Mouse (Mus musculus) heart, embryonic 12.5 days (tissue): ENCODE measurements at regions not wholly inside any gene's neighbourhood (a gene's known extent, or its start where the extent isn't known, plus 50 kb on each side); places are given as distances from the start of the nearest gene placed in this dataset.

Experiments
- ATAC-seq: fragments of 200-750 bp; cut with Nextera tagmentation; 2 replicates; pipeline ENCODE4 v1.8.0; 2017; ENCODE audit warnings: moderate TSS enrichment, moderate library complexity; ENCODE audit not compliant: insufficient number of reproducible peaks, low FRiP score
- H3K27ac ChIP-seq: fragments of 300-500 bp; sonication (generic); 2 replicates; pipeline ENCODE4 v1.5.1; 2016; ENCODE audit warnings: mild to moderate bottlenecking, moderate library complexity; ENCODE audit not compliant: poor library complexity, severe bottlenecking
- H3K27me3 ChIP-seq: fragments of 300-500 bp; sonication (generic); replicated peaks from 2 replicates; pipeline ENCODE4 v1.6.1; 2016; ENCODE audit warnings: mild to moderate bottlenecking, moderate library complexity
- H3K36me3 ChIP-seq: fragments of 300-500 bp; sonication (generic); 2 replicates; pipeline ENCODE4 v1.6.1; 2016; ENCODE audit warnings: mild to moderate bottlenecking, moderate library complexity
- H3K4me1 ChIP-seq: fragments of 300-500 bp; sonication (generic); replicated peaks from 2 replicates; pipeline ENCODE4 v1.6.1; 2016; ENCODE audit warnings: mild to moderate bottlenecking
- H3K4me2 ChIP-seq: fragments of 300-500 bp; sonication (generic); 2 replicates; pipeline ENCODE4 v1.6.1; 2016; ENCODE audit warnings: mild to moderate bottlenecking, moderate library complexity
- H3K4me3 ChIP-seq: fragments of 300-500 bp; sonication (generic); 2 replicates; pipeline ENCODE4 v1.5.1; 2016; ENCODE audit warnings: mild to moderate bottlenecking
- H3K9ac ChIP-seq: fragments of 300-500 bp; sonication (generic); 2 replicates; pipeline ENCODE4 v1.6.1; 2016; ENCODE audit warnings: mild to moderate bottlenecking, moderate library complexity
- H3K9me3 ChIP-seq: fragments of 300-500 bp; sonication (generic); replicated peaks from 2 replicates; pipeline ENCODE4 v1.6.1; 2016; ENCODE audit warnings: mild to moderate bottlenecking, moderate library complexity
- WGBS: fragments of 180-500 bp; shearing (Covaris S2); methylation state at CpG from one replicate; pipeline ENCODE4 v1.1.7; 2016; 5-methylcytosine and 5-hydroxymethylcytosine counted together

DNA sequence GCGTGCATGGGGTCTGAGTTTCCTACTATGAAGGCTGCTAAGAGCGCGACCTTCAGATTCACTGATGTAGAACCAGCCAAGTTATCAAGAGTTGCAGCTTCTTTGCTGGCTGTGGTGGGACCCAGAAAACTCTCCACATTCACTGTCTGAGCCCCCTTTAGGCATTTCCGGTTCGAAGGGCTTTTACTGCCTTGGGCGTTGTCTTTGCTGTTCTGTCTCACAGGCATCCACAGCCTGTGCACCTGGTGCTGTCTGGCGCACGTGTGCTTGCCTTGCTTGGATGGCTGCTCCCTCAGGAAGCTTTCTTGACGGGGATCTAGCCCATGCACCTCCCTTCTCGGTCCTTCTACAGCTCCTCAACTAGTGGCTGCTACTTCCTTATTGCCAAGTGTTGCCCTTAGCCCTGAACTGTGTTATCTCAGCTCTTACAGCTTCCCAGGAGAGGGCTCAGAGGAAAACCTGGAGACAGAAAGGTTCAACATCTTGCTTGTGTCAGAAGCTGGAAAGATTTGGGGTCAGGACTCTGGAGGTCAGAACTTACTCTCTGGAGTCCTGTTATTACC lies 108.3 kb upstream of the Dyrk2 start:
- Histone ChIP-seq H3K36me3 (no peaks in the 10 kb centered on the region), H3K27ac (no peak overlapping the region), H3K4me1 (no peaks in the 10 kb centered on the region; the same call in 1 of the 2 replicates), H3K4me2 (no peak overlapping the region), H3K9ac (no peak overlapping the region), H3K9me3 (no peaks in the 10 kb centered on the region; the same call in 1 of the 2 replicates), H3K4me3 (no peak overlapping the region), H3K27me3 (0 out of 2 replicates have a peak, but pooled peaks cover 3% of the 10 kb centered on the region)
- WGBS = 65% methylated on average over 10 of the region's 10 CpGs
- ATAC-seq = no peak

DNA sequence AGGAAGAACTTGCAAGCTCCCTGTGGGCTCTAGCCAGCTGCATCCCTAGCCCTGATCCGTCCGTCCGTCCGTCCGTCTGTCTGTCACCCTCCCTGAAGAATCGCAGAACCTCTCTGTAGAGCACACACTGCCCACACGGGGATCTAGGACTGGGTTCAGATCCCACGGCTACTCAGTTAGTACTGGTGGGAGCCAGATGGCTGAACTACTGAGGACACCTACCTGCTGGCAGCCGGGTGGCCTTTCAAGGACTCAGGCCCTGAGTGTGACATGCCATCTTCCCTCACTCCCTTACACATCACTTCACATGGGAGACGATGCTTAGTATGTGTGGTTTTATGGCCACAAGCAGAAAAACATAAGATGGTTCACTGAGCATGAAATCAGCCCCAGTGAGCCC lies 106.4 kb upstream of the Dyrk2 start:
- H3K27me3 ChIP-seq = 0 out of 2 replicates have a peak, but pooled peaks cover 3% of the 10 kb centered on the region
- H3K9me3 ChIP-seq = no peaks in the 10 kb centered on the region
- no peaks in the 10 kb centered on the region; the same call in 1 of the 2 replicates for H3K4me1 ChIP-seq
- 86% methylated on average over 10 of the region's 10 CpGs for WGBS
- H3K4me3 ChIP-seq = no peak overlapping the region
- H3K9ac ChIP-seq = no peak overlapping the region
- ATAC-seq = no peak
- no peak overlapping the region for H3K27ac ChIP-seq
- H3K36me3 ChIP-seq = no peaks in the 10 kb centered on the region
- no peak overlapping the region for H3K4me2 ChIP-seq

DNA sequence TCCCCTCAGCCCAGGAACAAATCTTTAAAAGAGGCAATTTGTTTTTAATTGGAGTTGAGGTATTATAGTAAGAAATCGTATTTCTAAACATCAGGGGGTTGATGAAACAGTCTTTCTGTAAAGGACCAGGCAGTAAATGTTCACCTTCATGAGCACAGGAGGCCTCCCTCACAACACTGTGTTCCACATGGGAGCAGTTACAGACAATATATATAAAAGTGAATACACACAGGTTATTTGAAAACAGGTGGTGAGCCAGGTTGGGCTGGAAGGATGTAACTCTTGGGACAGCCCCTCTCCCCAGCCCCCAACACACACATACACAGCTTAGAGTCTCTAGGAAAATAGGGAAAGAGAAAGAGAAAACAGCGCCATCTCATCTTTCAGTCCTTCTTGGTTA lies 105.8 kb upstream of the Dyrk2 start:
- no peak overlapping the region for H3K27ac ChIP-seq
- H3K4me1 ChIP-seq = no peaks in the 10 kb centered on the region; the same call in 1 of the 2 replicates
- no peak overlapping the region for H3K9ac ChIP-seq
- WGBS = 83% methylated on average over 2 of the region's 2 CpGs
- H3K9me3 ChIP-seq = no peaks in the 10 kb centered on the region
- H3K36me3 ChIP-seq = no peaks in the 10 kb centered on the region
- H3K27me3 ChIP-seq = 0 out of 2 replicates have a peak, but pooled peaks cover 3% of the 10 kb centered on the region
- no peak overlapping the region for H3K4me2 ChIP-seq
- no peak overlapping the region for H3K4me3 ChIP-seq
- ATAC-seq = no peak

DNA sequence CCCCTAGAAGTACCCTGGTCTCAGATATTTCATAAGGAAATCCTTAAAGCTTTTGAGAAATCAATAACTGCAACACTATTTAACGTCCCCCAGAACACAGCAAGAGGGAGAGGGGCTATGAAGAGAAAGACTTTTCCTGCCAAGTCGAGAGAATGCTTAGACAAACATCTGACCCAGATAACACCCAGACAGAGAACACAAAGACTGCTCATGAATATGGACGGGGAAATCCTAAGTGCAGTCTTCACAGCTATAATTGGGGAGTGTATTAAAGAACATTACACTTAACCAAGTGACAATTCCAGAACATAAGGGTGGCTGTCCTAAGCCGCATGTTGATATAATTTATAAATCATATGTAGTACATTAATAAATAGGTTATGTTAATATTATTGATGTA lies 103.3 kb upstream of the Dyrk2 start:
- H3K9ac ChIP-seq = no peak overlapping the region
- no peaks in the 10 kb centered on the region; the same call in 1 of the 2 replicates for H3K4me1 ChIP-seq
- H3K4me2 ChIP-seq = no peak overlapping the region
- 51% methylated on average over 4 of the region's 4 CpGs for WGBS
- H3K36me3 ChIP-seq = no peaks in the 10 kb centered on the region
- 0 out of 2 replicates have a peak, but pooled peaks cover 2% of the 10 kb centered on the region for H3K27me3 ChIP-seq
- no peaks in the 10 kb centered on the region for H3K9me3 ChIP-seq
- H3K27ac ChIP-seq = no peak overlapping the region
- no peak overlapping the region for H3K4me3 ChIP-seq
- ATAC-seq = no peak

DNA sequence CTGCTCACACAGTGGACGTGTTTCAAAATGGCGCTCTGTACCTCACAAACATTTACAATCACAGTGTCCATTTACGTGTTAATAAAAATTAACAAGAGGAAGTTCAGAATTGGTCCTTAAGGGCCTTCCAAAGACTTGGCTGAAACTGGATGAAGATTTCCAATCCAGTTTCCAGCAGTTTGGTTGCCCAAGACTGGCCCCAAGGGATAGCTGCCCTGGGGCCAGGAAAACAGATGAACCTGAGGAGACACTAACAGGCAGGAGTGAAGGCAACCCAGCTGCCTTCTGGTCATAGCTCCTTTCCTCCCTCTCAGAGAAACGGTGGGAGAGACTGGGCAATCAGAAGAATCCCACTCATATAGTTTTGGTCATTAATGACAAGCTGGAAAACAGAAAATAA lies 102.6 kb upstream of the Dyrk2 start:
- Histone ChIP-seq H3K4me1 (no peaks in the 10 kb centered on the region), H3K36me3 (no peaks in the 10 kb centered on the region), H3K4me2 (no peak overlapping the region), H3K9me3 (no peaks in the 10 kb centered on the region), H3K27me3 (no peaks in the 10 kb centered on the region), H3K27ac (no peak overlapping the region), H3K9ac (no peak overlapping the region), H3K4me3 (no peak overlapping the region)
- WGBS = 85% methylated on average over 4 of the region's 4 CpGs
- ATAC-seq = no peak

DNA sequence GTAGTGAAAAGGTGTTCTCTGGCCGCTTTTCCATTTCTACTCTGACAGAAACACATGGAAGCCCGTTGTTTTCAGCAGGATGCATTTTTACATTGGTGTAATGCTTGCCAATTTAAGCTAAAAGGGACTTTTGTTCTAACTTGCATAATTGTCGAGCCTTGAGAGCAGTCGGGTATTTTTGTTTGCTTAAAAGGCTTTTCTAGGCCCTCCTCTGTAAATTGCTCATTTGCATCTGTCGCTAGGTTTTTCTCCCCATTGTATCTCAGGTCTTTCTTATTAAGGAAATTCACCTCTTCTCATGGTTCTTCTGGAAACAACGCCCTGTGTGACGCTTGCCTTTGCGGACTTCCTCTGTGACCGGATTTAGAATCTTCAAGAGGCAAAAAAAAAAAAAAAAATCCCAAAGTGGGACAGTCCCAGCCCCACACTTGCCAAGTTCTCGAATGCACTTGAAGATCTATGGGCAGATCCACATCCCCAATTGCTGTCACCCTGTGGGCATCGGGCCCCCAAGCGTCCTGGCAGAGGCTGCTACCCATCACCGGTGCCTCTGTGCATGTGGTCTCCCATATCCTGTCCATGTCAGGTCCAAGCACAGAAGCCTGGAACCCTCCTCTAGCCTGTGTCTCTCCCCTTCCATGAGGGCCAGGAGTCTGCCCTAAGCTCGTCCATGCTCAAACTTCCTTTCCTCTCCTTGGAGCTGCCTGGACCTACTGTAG lies 100.6 kb upstream of the Dyrk2 start:
- H3K4me3 ChIP-seq = no peak overlapping the region

DNA sequence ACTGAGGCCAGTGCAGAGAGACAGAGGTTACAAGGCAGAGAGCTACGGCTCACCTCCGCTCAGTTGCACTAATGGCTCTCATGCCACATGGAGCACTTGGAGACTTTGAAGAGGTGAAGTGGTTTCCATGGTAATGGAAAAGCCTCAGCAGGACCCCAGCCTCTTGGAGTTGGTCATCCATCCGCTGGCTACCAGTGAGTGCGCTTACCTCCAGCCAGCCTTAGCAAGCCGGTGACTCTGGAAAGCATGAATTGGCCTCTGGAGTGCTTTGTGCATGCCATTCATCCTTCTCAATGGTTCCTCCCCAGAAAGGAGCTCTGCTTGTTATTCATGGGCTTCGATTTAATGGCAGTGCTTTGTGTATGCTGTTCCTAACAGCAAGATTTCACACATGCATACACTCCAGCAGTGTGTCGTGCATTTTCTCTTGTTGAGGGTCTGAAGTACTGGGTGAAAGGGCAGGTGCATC lies 91.7 kb upstream of the Dyrk2 start:
- H3K36me3 ChIP-seq = no peaks in the 10 kb centered on the region
- H3K4me3 ChIP-seq = no peak overlapping the region
- 57% methylated on average over 7 of the region's 7 CpGs for WGBS
- 0 out of 2 replicates have a peak, but pooled peaks cover 6% of the 10 kb centered on the region for H3K27me3 ChIP-seq
- H3K9me3 ChIP-seq = no peaks in the 10 kb centered on the region
- H3K4me2 ChIP-seq = no peak overlapping the region
- no peak for ATAC-seq
- peaks cover 5% of the 10 kb centered on the region; the same call in 1 of the 2 replicates for H3K4me1 ChIP-seq
- H3K9ac ChIP-seq = no peak overlapping the region
- H3K27ac ChIP-seq = no peak overlapping the region

More for the DNA sequence above, 100.6 kb upstream of the Dyrk2 start:
- H3K4me2 ChIP-seq = no peak overlapping the region
- ATAC-seq = no peak
- no peaks in the 10 kb centered on the region for H3K27me3 ChIP-seq
- H3K27ac ChIP-seq = no peak overlapping the region
- no peaks in the 10 kb centered on the region for H3K9me3 ChIP-seq
- no peaks in the 10 kb centered on the region for H3K4me1 ChIP-seq
- WGBS = 84% methylated on average over 14 of the region's 14 CpGs
- no peaks in the 10 kb centered on the region for H3K36me3 ChIP-seq
- H3K9ac ChIP-seq = no peak overlapping the region

DNA sequence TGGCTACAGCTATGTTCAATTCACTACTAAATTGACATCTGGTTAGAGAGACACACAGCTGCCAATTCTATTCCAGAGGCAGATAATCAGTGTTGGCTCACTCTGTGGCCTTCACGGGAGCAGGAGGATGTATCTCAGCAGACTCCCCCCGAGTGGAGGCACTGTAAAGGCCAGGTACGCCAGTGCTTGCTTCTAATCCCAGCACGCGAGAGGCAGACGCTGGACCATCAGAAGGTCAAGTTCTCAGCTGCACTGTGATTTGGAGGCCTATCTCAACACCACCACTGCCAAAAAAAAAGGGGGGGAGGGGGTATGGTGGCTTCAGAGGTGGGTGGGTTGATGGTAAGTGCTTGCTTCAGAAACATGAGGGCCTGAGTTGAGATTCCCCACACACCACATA lies 90.1 kb upstream of the Dyrk2 start:
- Histone ChIP-seq H3K4me1 (peaks cover 5% of the 10 kb centered on the region; the same call in 1 of the 2 replicates), H3K27ac (no peak overlapping the region), H3K36me3 (no peaks in the 10 kb centered on the region), H3K9me3 (no peaks in the 10 kb centered on the region), H3K27me3 (peaks cover 17% of the 10 kb centered on the region; the same call in 1 of the 2 replicates), H3K4me3 (no peak overlapping the region), H3K4me2 (no peak overlapping the region), H3K9ac (no peak overlapping the region)
- ATAC-seq = no peak
- 65% methylated on average over 6 of the region's 6 CpGs for whole genome bisulfite sequencing

DNA sequence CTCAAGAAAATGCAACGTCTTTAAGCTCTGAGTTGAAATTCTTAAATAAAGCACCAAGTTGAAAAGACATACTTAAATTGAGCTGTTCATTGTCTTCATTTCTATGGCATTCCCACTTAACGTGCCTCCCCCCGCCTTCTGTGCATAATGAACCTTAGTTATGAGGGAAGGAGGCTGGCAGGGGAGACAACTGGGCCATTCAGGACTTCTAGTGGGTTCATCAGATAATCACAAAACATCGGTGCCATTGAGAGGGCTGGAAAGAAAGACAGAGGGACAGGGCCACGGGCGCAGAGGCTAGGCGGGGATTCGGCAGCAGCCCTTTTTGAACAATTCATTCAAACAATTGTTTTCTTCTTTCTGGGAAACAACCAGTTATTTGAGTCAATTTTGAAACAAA lies 89.6 kb upstream of the Dyrk2 start:
- ATAC-seq = no peak

DNA sequence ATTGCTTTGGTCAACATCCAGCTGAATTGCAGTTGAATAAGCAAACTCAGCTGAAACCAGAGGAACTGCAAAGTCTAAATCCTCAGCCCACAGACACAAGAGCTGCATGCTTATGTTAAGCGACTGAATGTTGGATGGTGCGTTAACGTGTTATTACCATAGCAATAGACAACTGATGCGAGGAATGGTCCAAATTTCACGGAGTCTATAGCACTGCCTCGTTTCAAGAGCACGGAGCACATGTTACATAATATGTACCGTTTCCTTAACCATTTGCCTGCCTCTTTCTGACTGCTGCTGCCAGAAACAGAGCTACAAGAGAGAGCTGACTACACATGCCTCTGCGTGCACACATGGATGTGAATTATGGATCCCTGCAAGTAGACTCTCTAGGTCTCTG lies 86.3 kb upstream of the Dyrk2 start:
- Histone ChIP-seq H3K9me3 (no peaks in the 10 kb centered on the region), H3K27me3 (peaks cover 13% of the 10 kb centered on the region), H3K4me1 (peaks cover 12% of the 10 kb centered on the region; the same call in 1 of the 2 replicates), H3K9ac (no peak overlapping the region), H3K4me2 (no peak overlapping the region), H3K36me3 (no peaks in the 10 kb centered on the region), H3K27ac (no peak overlapping the region), H3K4me3 (no peak overlapping the region)
- no peak for ATAC-seq
- 87% methylated on average over 9 of the region's 9 CpGs for WGBS

More for the DNA sequence above, 89.6 kb upstream of the Dyrk2 start:
- Histone ChIP-seq H3K4me1 (peaks cover 5% of the 10 kb centered on the region; the same call in 1 of the 2 replicates), H3K9me3 (no peaks in the 10 kb centered on the region), H3K4me3 (no peak overlapping the region), H3K4me2 (no peak overlapping the region), H3K27me3 (peaks cover 17% of the 10 kb centered on the region; the same call in 1 of the 2 replicates), H3K36me3 (no peaks in the 10 kb centered on the region), H3K9ac (no peak overlapping the region), H3K27ac (no peak overlapping the region)
- 62% methylated on average over 8 of the region's 8 CpGs for WGBS

DNA sequence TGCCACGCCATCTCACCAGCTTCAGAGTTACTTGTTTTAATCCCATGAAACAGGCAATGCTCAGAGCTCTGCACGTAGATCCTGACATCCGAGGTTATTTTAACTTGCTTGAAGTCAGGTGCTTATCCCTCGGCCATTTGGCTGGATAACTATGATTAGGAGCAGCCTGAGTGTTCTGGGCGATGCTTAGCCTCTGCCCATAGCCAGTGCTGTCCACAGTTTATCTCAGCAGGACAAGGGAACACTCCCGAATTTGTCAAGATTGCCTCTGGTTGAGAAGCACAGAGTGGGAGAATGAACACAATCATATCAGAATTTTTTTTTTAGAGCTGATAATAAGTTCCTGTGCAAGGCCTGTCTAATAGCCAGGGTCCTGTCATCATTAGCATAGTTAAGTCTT lies 83.4 kb upstream of the Dyrk2 start:
- H3K27ac ChIP-seq = no peak overlapping the region
- WGBS = 18% methylated on average over 6 of the region's 6 CpGs
- H3K4me3 ChIP-seq = no peak overlapping the region
- no peaks in the 10 kb centered on the region for H3K36me3 ChIP-seq
- no peak overlapping the region for H3K9ac ChIP-seq
- H3K27me3 ChIP-seq = peaks cover 22% of the 10 kb centered on the region
- no peak for ATAC-seq
- H3K4me2 ChIP-seq = no peak overlapping the region
- H3K4me1 ChIP-seq = peaks cover 10% of the 10 kb centered on the region; the same call in 1 of the 2 replicates
- no peaks in the 10 kb centered on the region for H3K9me3 ChIP-seq
